Mouse (Mus musculus) liver, adult (tissue): ENCODE measurements around the gene Hydin.

Experiments
- GATA4 ChIP-seq: IDR thresholded peaks from 2 replicates; pipeline ENCODE4 v1.6.1; 2014; ENCODE audit warnings: mild to moderate bottlenecking, low read length; ENCODE audit not compliant: insufficient replicate concordance

Gene Hydin

DNA sequence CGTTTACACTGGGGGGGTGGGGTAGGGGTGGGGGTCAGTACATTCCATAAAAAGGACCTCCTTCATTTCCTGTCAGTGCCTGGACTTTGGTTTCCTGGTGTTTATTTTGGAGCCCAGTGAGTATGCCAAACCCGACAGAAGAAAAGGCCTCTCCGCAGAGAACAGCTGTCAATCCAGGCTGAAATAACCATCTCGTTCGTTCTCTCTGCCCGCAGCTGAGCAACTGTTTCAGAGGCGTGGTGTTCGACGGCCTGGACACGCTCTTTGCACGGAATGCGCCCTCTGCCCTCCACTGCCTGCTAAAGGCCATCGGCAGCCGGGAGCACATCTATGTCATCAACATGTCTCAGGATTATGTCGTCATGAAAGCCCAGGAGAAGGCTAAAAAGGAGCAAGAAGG lies 258.5 kb downstream of the Hydin start:
- no peak for TF ChIP-seq GATA4

DNA sequence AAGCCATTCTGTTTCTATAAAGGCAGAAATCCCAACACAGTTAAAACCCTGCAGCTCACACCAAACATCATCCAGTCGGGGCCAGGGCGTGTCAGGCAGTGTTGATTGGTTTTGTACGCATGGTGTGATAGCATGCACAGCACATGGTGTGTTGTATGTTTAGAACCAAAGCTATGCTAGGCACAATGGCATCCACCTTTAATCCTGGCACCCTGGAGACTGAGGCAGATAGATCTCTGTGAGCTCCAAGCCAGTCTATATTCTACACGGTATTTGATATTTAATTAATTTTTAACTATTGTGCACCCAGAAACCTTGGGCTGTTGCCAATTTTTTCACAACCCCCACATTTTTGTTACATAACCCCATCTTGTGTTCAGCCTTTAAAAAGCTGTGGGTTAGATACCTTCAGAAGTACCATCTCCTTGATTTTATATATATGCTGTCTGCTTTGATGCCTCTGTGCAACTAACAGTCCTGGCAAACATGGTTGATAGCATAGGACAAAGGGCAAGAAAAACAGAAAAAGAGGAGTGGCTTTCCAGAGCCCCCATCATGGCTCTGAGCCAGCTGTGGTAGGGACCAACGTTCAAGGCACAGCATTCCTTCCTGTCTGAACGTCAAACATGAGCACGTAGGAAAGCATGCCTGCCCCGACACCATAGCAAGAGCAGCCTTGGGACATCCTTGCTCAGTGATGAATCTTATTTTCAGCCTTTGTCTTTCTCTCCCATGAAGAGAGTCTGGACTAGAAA lies 263.4 kb downstream of the Hydin start:
- TF ChIP-seq GATA4, result no peak

DNA sequence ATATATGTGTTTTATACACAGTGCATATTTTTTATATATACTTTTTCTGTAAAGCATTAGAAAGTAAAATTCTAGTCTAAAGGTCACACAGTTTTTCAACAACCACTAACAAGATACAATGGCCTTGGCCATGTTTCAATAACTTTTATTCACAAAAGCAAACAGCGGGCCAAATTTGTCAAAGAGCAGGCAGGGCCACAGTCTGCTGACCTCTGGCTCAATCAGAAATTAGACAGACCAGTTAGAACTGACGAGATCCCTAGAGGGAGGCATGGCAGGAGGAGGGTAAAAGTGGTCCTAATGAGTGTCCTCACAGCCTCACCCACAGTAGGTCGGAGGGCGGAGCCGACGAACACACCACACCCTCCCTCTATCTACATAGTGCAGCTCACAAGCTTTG lies 267.0 kb downstream of the Hydin start:
- no peak for TF ChIP-seq GATA4

DNA sequence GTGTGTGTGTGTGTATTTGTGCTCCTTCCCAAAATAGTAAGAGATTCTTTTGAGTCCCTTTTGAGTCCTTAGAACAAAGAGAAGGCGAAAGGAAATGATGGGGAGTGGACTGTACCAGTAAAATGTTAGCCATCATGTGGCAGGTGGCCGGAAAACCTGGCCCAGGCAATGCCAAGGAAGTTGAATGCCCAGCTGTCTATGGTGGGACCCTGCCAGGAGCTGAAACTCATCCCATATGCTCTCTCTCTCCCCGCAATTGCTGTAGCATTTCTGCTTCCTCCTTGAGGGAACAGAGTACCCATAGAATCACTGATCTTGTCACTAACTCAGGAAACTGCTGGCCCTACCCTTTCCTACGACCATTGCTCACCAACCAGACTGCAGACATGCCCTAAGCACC lies 271.1 kb downstream of the Hydin start:
- no peak for TF ChIP-seq GATA4

DNA sequence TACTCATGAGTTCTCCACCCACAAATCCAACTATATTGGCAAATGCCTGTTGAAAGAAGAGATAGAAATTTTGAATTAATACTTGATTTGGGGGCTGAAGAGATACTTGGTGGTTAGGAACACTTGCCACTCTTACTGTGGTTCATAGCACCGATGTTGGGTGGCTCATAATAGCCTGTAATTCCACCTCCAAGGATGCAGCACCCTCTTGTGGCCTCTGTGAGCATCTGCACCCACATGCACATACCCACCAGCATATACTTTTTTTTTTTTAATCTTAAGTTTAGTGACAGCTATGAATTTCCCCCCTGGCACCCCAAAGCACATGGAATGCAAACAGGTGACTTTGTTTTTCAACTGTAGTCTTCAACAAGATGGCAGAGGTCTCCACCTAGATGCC lies 283.6 kb downstream of the Hydin start:
- TF ChIP-seq GATA4, result no peak

DNA sequence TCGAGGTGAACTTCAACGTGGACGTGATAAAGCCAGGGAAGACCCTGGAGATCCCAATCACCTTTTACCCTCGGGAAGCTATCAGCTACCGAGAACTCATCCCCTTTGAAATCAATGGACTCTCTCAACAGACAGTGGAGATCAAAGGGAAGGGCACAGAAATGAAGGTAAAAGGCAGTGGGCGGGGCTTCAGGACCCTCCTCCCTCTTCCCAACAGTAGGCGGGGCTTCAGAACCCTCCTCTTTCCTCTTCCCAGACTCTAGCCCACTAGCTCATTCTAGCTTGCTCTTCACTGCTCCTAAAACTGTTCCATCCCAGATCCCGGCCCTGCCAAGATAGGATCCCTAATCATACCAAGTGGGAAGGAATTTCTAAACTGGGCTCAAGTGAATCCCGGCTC lies 325.9 kb downstream of the Hydin start:
- no peak for TF ChIP-seq GATA4

DNA sequence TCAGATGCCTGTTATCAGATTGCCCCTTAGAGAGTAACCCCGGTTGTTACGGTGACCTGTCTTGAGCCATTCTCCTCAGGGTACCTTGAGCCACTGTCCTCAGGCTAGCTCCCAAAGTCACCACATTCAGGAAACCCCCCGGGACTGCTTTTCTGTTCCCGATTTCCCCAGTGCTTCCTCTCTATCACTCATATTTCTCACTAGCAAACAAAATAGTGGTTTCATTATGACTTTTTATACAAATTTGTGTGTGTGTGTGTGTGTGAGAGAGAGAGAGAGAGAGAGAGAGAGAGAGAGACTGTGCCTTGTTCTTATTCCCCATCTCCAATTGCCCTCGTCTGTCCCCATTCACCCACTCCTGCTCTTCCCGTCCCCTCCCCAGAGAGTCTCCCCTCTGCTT lies 327.4 kb downstream of the Hydin start:
- no peak for TF ChIP-seq GATA4

DNA sequence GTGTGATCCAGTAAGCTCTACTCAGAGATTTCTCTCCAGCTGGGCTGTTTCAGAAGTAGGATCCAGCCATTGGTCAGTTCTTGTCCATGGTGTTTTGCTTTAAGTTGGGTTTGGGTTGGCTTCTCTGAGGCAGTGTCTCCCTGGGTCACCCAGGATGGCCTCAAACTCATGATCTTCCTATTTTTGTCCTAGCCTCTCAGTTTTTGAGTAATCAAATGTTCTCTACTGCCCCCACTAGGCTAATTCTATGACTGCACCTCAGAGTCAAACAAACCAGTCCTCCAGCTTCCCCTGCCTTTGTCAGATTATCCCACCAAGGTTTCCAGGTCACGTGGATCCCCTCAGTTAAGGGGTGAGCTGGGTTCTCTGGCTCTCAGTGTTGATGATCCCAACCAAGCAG lies 337.8 kb downstream of the Hydin start:
- no peak for TF ChIP-seq GATA4

DNA sequence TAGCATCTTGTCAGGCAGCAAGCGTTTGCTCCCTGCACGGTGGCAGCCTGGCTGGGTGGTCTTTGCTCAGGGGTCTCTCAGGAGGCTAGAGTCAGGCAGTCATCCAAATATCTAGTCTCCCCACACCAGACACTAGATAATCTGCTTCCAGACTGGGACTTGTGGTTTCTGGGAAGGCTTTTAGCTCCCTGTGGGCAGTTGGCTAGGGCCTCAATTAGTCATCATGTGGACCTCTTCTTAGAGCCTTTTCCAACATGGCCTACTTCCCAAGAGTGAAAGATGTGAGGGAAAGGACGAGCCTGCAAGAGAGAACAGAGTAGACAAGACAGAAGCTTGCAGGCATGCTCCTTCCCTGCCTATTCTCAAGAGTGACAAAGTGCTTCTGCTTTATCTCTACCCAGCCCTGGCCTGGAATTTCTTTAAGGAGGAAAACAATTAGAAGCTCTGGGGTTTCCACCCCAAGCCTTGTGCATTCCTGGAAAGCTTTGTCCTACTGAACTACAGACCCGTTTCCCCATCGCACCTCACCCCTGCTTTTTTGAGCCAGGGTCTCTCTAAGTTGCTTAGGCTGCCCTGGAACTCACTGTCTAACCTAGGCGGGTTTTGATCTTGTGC lies 338.7 kb downstream of the Hydin start:
- no peak for TF ChIP-seq GATA4

DNA sequence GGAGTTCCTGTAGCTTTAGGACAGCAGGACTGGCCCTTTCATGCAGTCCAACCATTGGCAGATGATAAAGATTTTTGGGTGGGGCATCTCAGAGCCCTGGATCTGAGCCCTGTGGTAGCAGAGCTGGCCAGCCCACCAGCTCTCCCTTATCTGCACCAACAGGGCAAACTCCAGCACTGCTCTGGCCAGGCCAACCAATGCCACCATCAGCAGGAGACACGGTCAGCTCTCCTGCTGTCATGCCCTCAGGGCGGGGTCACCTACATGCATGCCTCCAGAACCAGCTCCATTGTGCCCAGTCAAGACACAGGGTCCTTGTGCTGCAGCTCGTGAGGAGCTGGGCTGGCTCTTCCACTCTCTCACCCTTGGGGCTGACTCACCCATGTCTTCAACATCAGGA lies 349.0 kb downstream of the Hydin start:
- TF ChIP-seq GATA4, result peak; percentile 57; the same call in 1 of the 2 replicates

DNA sequence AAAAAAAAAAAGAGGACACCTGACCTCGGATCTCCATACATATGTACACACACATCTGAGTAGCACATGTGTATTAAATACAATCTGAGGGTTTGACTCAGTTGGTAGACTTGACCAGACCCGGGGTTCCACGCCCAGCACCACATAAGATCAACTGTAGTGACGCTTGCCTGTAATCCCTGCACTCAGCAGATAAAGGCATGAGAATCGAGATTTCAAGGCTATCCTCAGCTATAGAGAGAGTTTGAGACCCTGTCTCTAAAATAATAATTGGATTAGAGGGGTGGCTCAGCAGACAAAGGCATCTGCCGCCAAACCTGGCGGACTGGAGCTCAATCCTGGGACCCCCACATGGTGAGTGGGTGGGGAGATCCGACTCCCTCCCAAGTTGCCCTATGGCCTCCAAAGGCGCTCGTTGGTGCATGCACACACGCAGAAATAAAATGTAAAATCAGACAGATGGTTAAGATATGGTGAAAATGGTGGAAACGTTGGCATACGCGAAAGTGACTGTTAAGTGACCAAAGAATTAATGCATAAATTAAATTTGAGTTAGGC lies 351.1 kb downstream of the Hydin start:
- no peak for TF ChIP-seq GATA4

DNA sequence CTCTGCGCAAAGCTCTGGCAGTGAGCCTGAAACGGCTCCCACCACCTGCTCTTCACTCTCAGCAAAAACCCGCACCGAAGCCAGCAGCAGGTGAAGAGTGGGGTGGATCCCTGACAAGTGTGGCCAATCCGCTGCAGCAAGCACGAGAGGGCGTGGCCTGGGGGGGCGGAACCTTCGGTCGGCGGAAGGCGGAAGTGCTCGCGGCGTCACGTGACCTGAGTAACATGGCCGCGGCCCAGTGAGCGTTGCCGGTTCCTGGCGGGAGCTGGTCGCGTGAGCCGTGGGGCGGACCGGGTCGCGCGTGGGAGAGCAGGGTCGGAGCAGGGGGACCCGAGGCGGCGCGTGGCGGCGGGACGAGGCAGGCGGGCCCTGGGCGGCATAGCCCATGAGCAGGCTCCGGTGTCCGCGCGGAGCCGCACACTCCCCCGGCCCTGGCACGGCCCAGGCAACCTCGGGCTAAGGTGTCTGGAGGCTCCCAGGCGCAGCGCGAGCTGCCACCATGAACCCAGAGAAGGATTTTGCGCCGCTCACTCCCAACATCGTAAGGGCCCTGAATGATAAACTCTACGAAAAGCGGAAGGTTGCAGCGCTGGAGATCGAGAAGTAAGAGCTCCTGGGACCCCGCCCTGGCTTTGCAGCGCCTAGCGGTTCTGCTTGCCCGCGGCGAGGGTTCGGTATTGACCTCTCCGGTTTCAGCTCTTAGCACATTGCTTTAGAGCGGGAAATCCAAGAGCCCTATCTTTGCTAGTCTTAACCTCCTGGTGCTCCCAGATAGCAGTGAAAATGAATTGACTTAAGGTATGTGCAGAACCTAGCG lies 351.8 kb downstream of the Hydin start, which contains the start of gene Vac14:
Gene Vac14 (plus strand): TSS at position 195 of the 817 bp plus-strand sequence.
- TF ChIP-seq GATA4, result no peak; the same call in 1 of the 2 replicates

DNA sequence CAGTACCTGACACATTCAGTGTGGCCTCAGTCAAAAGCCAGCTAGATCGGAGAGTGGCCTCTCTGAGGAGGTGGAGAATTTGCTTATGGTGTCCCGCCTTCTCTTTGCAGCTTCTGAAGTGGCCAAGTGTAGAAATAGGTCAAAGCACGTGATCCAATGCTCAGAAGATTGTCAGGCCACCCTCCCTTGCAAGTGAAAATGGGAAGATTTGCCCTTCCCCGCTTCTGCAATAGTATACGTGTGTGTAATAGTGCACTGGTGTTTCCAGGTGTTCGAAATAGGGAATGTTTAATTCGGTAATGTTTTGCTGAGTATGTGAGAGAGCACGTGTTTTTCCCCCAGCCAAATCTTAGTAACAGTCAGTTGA lies 352.4 kb downstream of the Hydin start:
- TF ChIP-seq GATA4, result no peak

DNA sequence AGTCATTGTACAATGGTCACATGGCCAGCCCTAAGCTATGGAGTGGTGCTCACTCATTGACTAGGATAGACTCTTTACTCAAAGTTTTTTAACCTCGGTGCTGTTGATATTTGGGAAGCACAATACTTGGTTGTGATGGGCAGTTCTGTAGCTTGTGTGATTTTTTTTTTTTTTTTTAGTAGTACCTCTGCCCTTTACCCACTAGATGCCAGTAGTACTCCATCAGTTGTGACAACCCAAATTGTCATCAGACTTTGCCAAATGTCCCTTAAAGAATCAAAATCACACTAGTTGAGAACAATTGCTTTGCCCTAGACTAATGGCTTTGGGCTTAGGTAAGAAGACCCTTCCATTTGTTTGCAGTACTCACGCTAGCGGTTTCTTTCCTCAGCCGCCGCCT lies 353.1 kb downstream of the Hydin start:
- no peak for TF ChIP-seq GATA4

DNA sequence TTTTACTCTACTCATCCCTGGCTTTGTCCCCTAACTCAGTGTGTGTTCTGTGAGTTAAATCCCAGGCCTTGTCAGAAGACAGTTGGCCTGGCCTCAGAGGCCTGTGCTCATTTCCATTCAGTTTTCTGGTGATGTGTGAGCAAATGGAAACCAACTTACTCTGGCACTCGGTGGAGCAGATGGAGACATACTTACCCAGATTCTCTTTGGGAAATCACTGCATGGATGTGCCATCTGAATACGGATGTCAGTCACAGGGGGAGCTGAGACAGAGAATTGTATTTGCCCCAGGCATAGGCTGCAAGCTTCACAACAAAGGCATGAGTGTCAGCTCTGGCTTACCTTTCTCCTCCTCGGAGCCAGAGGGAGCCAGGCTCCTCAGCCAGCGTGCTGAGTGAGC lies 359.7 kb downstream of the Hydin start:
- no peak for TF ChIP-seq GATA4
